Mouse (Mus musculus) v-Abl transformed pro-B cells (cell line): ENCODE data around the gene Mfsd5.

ENCODE experiments used
- in situ Hi-C, 2 experiments: fragments of 400-800 bp; cut with MboI; formaldehyde crosslinking; loops; one replicate each; pipeline ENCODE4 v1.15.1; 2025; ENCODE audit not compliant: unreplicated experiment in 2 of 2

The Mfsd5 gene

GRCm38 (mm10) chr15:102246866-102247251 is 32.4 kb upstream of the Mfsd5 start:
- in situ Hi-C loops, result loop anchor here in 1 of 2 experiments (5.0 kb wide), 1 partner anchor 35 kb away; no protein-coding TSS in a partner anchor

GRCm38 (mm10) chr15:102247252-102248130 is 31.8 kb upstream of the Mfsd5 start:
- in situ Hi-C loops, result loop anchor here in 1 of 2 experiments (5.0 kb wide), 1 partner anchor 35 kb away; no protein-coding TSS in a partner anchor

- in situ Hi-C loops, result loop anchor here in 1 of 2 experiments (5.0 kb wide), 1 partner anchor 34 kb away; no protein-coding TSS in a partner anchor
Measured at GRCm38 (mm10) chr15:102248131-102248811, 31.0 kb upstream of the Mfsd5 start.

GRCm38 (mm10) chr15:102248812-102249191 is 30.5 kb upstream of the Mfsd5 start:
- in situ Hi-C loops, result loop anchor here in 1 of 2 experiments (5.0 kb wide), 1 partner anchor 33 kb away; no protein-coding TSS in a partner anchor

- in situ Hi-C loops, result loop anchor here in 1 of 2 experiments (5.0 kb wide), 1 partner anchor 33 kb away; no protein-coding TSS in a partner anchor
Measured at GRCm38 (mm10) chr15:102249251-102249691, 30.0 kb upstream of the Mfsd5 start.

GRCm38 (mm10) chr15:102249967-102250366 is 29.3 kb upstream of the Mfsd5 start:
- in situ Hi-C loops, result loop anchor here in 1 of 2 experiments (5.0 kb wide), 1 partner anchor 32 kb away; no protein-coding TSS in a partner anchor

GRCm38 (mm10) chr15:102250521-102250920 is 28.7 kb upstream of the Mfsd5 start:
- in situ Hi-C loops, result no loop called here

- in situ Hi-C loops, result no loop called here
Measured at GRCm38 (mm10) chr15:102255547-102256255, 23.6 kb upstream of the Mfsd5 start.

- in situ Hi-C loops, result no loop called here
Measured at GRCm38 (mm10) chr15:102256431-102257201, 22.6 kb upstream of the Mfsd5 start.

- in situ Hi-C loops, result no loop called here
Measured at GRCm38 (mm10) chr15:102257202-102258075, 21.8 kb upstream of the Mfsd5 start, which contains the start of gene Rarg. Gene Rarg, minus strand, starts transcription at chr15:102257517.

GRCm38 (mm10) chr15:102258076-102258470 is 21.2 kb upstream of the Mfsd5 start:
- in situ Hi-C loops, result no loop called here

- in situ Hi-C loops, result no loop called here
Measured at GRCm38 (mm10) chr15:102258581-102259253, 20.5 kb upstream of the Mfsd5 start.

- in situ Hi-C loops, result no loop called here
Measured at GRCm38 (mm10) chr15:102262582-102262981, 16.7 kb upstream of the Mfsd5 start.

- in situ Hi-C loops, result no loop called here
Measured at GRCm38 (mm10) chr15:102263037-102263436, 16.2 kb upstream of the Mfsd5 start.

GRCm38 (mm10) chr15:102265548-102265947 is 13.7 kb upstream of the Mfsd5 start:
- in situ Hi-C loops, result no loop called here

- in situ Hi-C loops, result loop anchor here in 1 of 2 experiments (5.0 kb wide), 1 partner anchor 33 kb away; no protein-coding TSS in a partner anchor
Measured at GRCm38 (mm10) chr15:102270274-102270960, 8.8 kb upstream of the Mfsd5 start, which contains the start of gene Gm9918. Gene Gm9918, plus strand, starts transcription at chr15:102270563.

GRCm38 (mm10) chr15:102271441-102271840 is 7.8 kb upstream of the Mfsd5 start:
- in situ Hi-C loops, result loop anchor here in 1 of 2 experiments (5.0 kb wide), 1 partner anchor 34 kb away; no protein-coding TSS in a partner anchor
